Mouse (Mus musculus) cortical plate, adult 2 months (tissue): ENCODE results near the gene Rab3gap2. TPM values are rescaled to one million over a fixed set of nuclear protein-coding genes. Genes with fewer than 3 reads are reported as not detected.

Source experiments
- H3K27ac ChIP-seq: fragments of 200-500 bp; 2 replicates; pipeline ENCODE4 v1.5.1; 2012; ENCODE audit warnings: low read length, control low read depth, inconsistent platforms; ENCODE audit not compliant: insufficient read depth
- H3K4me1 ChIP-seq: fragments of 200-500 bp; 2 replicates; pipeline ENCODE4 v1.6.1; 2011; ENCODE audit warnings: low read length; ENCODE audit not compliant: control insufficient read depth, insufficient read depth
- H3K4me3 ChIP-seq: fragments of 200-500 bp; 2 replicates; pipeline ENCODE4 v1.5.1; 2011; ENCODE audit warnings: mild to moderate bottlenecking, low read length, control low read depth; ENCODE audit not compliant: insufficient read depth
- CTCF ChIP-seq: fragments of 200-500 bp; IDR thresholded peaks from 2 replicates; pipeline ENCODE4 v1.5.1; 2011; ENCODE audit warnings: mild to moderate bottlenecking, control low read depth, low read length; ENCODE audit not compliant: insufficient read depth; ENCODE audit errors: extremely low read depth
- POLR2A ChIP-seq: fragments of 200-500 bp; IDR thresholded peaks from 2 replicates; pipeline ENCODE4 v1.6.1; 2011; ENCODE audit warnings: mild to moderate bottlenecking, low read length, control low read depth; ENCODE audit not compliant: insufficient read depth; ENCODE audit errors: extremely low read depth
- polyA plus RNA-seq: library from polyadenylated mRNA; depleted of rRNA; stranded (reverse); fragments of >200 nt; gene quantifications from 2 replicates; pipeline ENCODE4 v1.2.3, GENCODE M21; 2012

Rab3gap2 gene
- polyA plus RNA-seq, 1 experiment, result 48.9 TPM

- TF ChIP-seq POLR2A (no peak), CTCF (no peak)
These were observed 87.4 kb downstream of the Rab3gap2 start for GRCm38 (mm10) chr1:185291336-185291735.

GRCm38 (mm10) chr1:185292646-185293360 lies 88.9 kb downstream of the Rab3gap2 start:
- Histone ChIP-seq H3K4me3 (no peak overlapping the region), H3K27ac (no peak overlapping the region), H3K4me1 (no peaks in the 10 kb centered on the region)
- TF ChIP-seq POLR2A (no peak), CTCF (no peak)

More at GRCm38 (mm10) chr1:185291336-185291735, 87.4 kb downstream of the Rab3gap2 start:
- no peak overlapping the region for H3K4me3 ChIP-seq
- no peaks in the 10 kb centered on the region for H3K4me1 ChIP-seq
- no peak overlapping the region for H3K27ac ChIP-seq

GRCm38 (mm10) chr1:185296850-185297249 lies 92.9 kb downstream of the Rab3gap2 start:
- Histone ChIP-seq H3K4me1 (no peaks in the 10 kb centered on the region), H3K4me3 (no peak overlapping the region), H3K27ac (no peak overlapping the region)
- TF ChIP-seq POLR2A, result no peak
- no peak for TF ChIP-seq CTCF

GRCm38 (mm10) chr1:185298496-185298895 lies 94.6 kb downstream of the Rab3gap2 start:
- no peak overlapping the region for H3K27ac ChIP-seq
- no peak overlapping the region for H3K4me3 ChIP-seq
- TF ChIP-seq CTCF (no peak), POLR2A (no peak)
- H3K4me1 ChIP-seq, result no peaks in the 10 kb centered on the region

GRCm38 (mm10) chr1:185302816-185303215 lies 98.9 kb downstream of the Rab3gap2 start:
- no peak overlapping the region for H3K27ac ChIP-seq
- TF ChIP-seq CTCF (no peak), POLR2A (no peak)
- H3K4me3 ChIP-seq, result no peak overlapping the region
- H3K4me1 ChIP-seq, result no peaks in the 10 kb centered on the region

- Histone ChIP-seq H3K27ac (no peak overlapping the region), H3K4me3 (no peak overlapping the region), H3K4me1 (no peaks in the 10 kb centered on the region)
- no peak for TF ChIP-seq POLR2A
- no peak for TF ChIP-seq CTCF
These were observed 102.9 kb downstream of the Rab3gap2 start for GRCm38 (mm10) chr1:185306836-185307235.

- H3K4me1 ChIP-seq, result no peaks in the 10 kb centered on the region
- TF ChIP-seq CTCF (no peak), POLR2A (no peak)
- no peak overlapping the region for H3K27ac ChIP-seq
- no peak overlapping the region for H3K4me3 ChIP-seq
These were observed 103.7 kb downstream of the Rab3gap2 start for GRCm38 (mm10) chr1:185307645-185308044.

GRCm38 (mm10) chr1:185308334-185308733 lies 104.4 kb downstream of the Rab3gap2 start:
- no peaks in the 10 kb centered on the region for H3K4me1 ChIP-seq
- no peak for TF ChIP-seq POLR2A
- no peak for TF ChIP-seq CTCF
- H3K27ac ChIP-seq, result no peak overlapping the region
- no peak overlapping the region for H3K4me3 ChIP-seq

GRCm38 (mm10) chr1:185308908-185309307 lies 105.0 kb downstream of the Rab3gap2 start:
- Histone ChIP-seq H3K4me3 (no peak overlapping the region), H3K27ac (no peak overlapping the region), H3K4me1 (no peaks in the 10 kb centered on the region)
- TF ChIP-seq POLR2A, result no peak
- TF ChIP-seq CTCF, result no peak

GRCm38 (mm10) chr1:185311949-185312348 lies 108.0 kb downstream of the Rab3gap2 start:
- Histone ChIP-seq H3K4me3 (no peak overlapping the region), H3K4me1 (peaks cover 3% of the 10 kb centered on the region), H3K27ac (no peak overlapping the region)
- TF ChIP-seq CTCF (no peak), POLR2A (no peak)
